Mouse (Mus musculus) midbrain, embryonic 10.5 days (tissue): ENCODE results near the gene Sema6d. TPM values are rescaled to one million over a fixed set of nuclear protein-coding genes. Genes with fewer than 3 reads are reported as not detected.
A peak's percentile ranks its signal among the peaks of the same experiment; 100 is the strongest.

Experiments
- DNase-seq: peaks from one replicate; pipeline ENCODE4 v3.0.0-alpha.2; 2017; ENCODE audit warnings: low spot score
- H3K27ac ChIP-seq: fragments of 300-500 bp; sonication (generic); replicated peaks from 2 replicates; pipeline ENCODE4 v1.5.1; 2016; ENCODE audit warnings: mild to moderate bottlenecking
- H3K27me3 ChIP-seq: fragments of 300-500 bp; sonication (generic); 2 replicates; pipeline ENCODE4 v1.6.1; 2016; ENCODE audit warnings: low read depth, mild to moderate bottlenecking; ENCODE audit not compliant: poor library complexity, severe bottlenecking
- H3K36me3 ChIP-seq: fragments of 300-500 bp; sonication (generic); 2 replicates; pipeline ENCODE4 v1.6.1; 2016; ENCODE audit warnings: mild to moderate bottlenecking, moderate library complexity
- H3K4me1 ChIP-seq: fragments of 300-500 bp; sonication (generic); 2 replicates; pipeline ENCODE4 v1.6.1; 2016
- H3K4me3 ChIP-seq: fragments of 300-500 bp; sonication (generic); 2 replicates; pipeline ENCODE4 v1.5.1; 2016; ENCODE audit warnings: mild to moderate bottlenecking, moderate library complexity
- H3K9me3 ChIP-seq: fragments of 300-500 bp; sonication (generic); replicated peaks from 2 replicates; pipeline ENCODE4 v1.6.1; 2016; ENCODE audit warnings: mild to moderate bottlenecking
- WGBS: fragments of 180-500 bp; shearing (Covaris S2); methylation state at CpG from one replicate; pipeline ENCODE4 v1.1.7; 2016; 5-methylcytosine and 5-hydroxymethylcytosine counted together
- polyA plus RNA-seq: library from polyadenylated mRNA; unstranded; fragments of >200 nt; fragmentation: Nextera tagmentation; extraction: Ambion mirVana; gene quantifications from 2 replicates; pipeline ENCODE4 v1.2.1, GENCODE M21; 2016

The Sema6d gene
- polyA plus RNA-seq, result 7.7 and 10.2 TPM in 2 replicates

GRCm38 (mm10) chr2:124089813-124090230, at the start of gene Sema6d:
Gene Sema6d, plus strand, starts transcription at chr2:124089969.
- Histone ChIP-seq H3K27ac (peak within 1 kb of the TSS; percentile 61), H3K36me3 (no peaks in the 10 kb centered on the region), H3K27me3 (peaks cover 74% of the 10 kb centered on the region), H3K4me1 (peaks cover 17% of the 10 kb centered on the region), H3K4me3 (peak within 1 kb of the TSS; percentile 66), H3K9me3 (no peaks in the 10 kb centered on the region)
- peak; percentile 45 for DNase-seq
- WGBS, result 2% methylated on average over 29 of the region's 29 CpGs

GRCm38 (mm10) chr2:124059910-124060309, 29.9 kb upstream of the Sema6d start:
- no peak for DNase-seq
- Histone ChIP-seq H3K4me3 (no peak overlapping the region), H3K27ac (no peak overlapping the region), H3K4me1 (no peaks in the 10 kb centered on the region), H3K9me3 (no peaks in the 10 kb centered on the region), H3K36me3 (no peaks in the 10 kb centered on the region), H3K27me3 (no peaks in the 10 kb centered on the region)
- 82% methylated on average over 3 of the region's 3 CpGs for WGBS

- Histone ChIP-seq H3K27me3 (no peaks in the 10 kb centered on the region), H3K4me3 (no peak overlapping the region), H3K4me1 (no peaks in the 10 kb centered on the region), H3K27ac (no peak overlapping the region), H3K36me3 (no peaks in the 10 kb centered on the region), H3K9me3 (no peaks in the 10 kb centered on the region)
- no peak for DNase-seq
- WGBS, result 83% methylated on average over 4 of the region's 4 CpGs
Measured at GRCm38 (mm10) chr2:124068380-124068779, 21.4 kb upstream of the Sema6d start.

GRCm38 (mm10) chr2:124070664-124071063, 19.1 kb upstream of the Sema6d start:
- no peaks in the 10 kb centered on the region for H3K9me3 ChIP-seq
- no peaks in the 10 kb centered on the region for H3K27me3 ChIP-seq
- no peak overlapping the region for H3K27ac ChIP-seq
- no peak overlapping the region for H3K4me3 ChIP-seq
- WGBS, result 88% methylated on average over 2 of the region's 2 CpGs
- no peak for DNase-seq
- H3K4me1 ChIP-seq, result no peaks in the 10 kb centered on the region
- no peaks in the 10 kb centered on the region for H3K36me3 ChIP-seq

GRCm38 (mm10) chr2:124071380-124071779, 18.4 kb upstream of the Sema6d start:
- Histone ChIP-seq H3K27me3 (no peaks in the 10 kb centered on the region), H3K27ac (no peak overlapping the region), H3K4me1 (no peaks in the 10 kb centered on the region), H3K4me3 (no peak overlapping the region), H3K9me3 (no peaks in the 10 kb centered on the region), H3K36me3 (no peaks in the 10 kb centered on the region)
- no peak for DNase-seq
- 24% methylated on average over 2 of the region's 2 CpGs for WGBS

GRCm38 (mm10) chr2:124090231-124091141, 717 bp downstream of the Sema6d start:
- Histone ChIP-seq H3K36me3 (no peaks in the 10 kb centered on the region), H3K9me3 (no peaks in the 10 kb centered on the region), H3K4me1 (peaks cover 17% of the 10 kb centered on the region), H3K27me3 (peaks cover 78% of the 10 kb centered on the region), H3K27ac (peak overlapping the region; percentile 61), H3K4me3 (peak overlapping the region; percentile 66)
- under 1% methylated on average over 49 of the region's 49 CpGs for whole genome bisulfite sequencing
- DNase-seq, result peak; percentile 49

GRCm38 (mm10) chr2:124099697-124100096, 9.9 kb downstream of the Sema6d start:
- DNase-seq, result no peak
- H3K27me3 ChIP-seq, result peaks cover 14% of the 10 kb centered on the region; the same call in 1 of the 2 replicates
- no peak overlapping the region for H3K27ac ChIP-seq
- H3K4me1 ChIP-seq, result no peaks in the 10 kb centered on the region
- 73% methylated on average over 1 of the region's 1 CpGs for WGBS
- H3K36me3 ChIP-seq, result no peaks in the 10 kb centered on the region
- no peaks in the 10 kb centered on the region for H3K9me3 ChIP-seq
- no peak overlapping the region for H3K4me3 ChIP-seq

- WGBS, result 25% methylated on average over 9 of the region's 9 CpGs
Measured at GRCm38 (mm10) chr2:124100486-124101200, 10.9 kb downstream of the Sema6d start.

GRCm38 (mm10) chr2:124101201-124101517, 11.4 kb downstream of the Sema6d start:
- Histone ChIP-seq H3K4me3 (no peak overlapping the region), H3K27me3 (0 out of 2 replicates have a peak, but pooled peaks cover 8% of the 10 kb centered on the region), H3K27ac (no peak overlapping the region), H3K9me3 (no peaks in the 10 kb centered on the region), H3K36me3 (no peaks in the 10 kb centered on the region), H3K4me1 (no peaks in the 10 kb centered on the region)
- DNase-seq, result no peak

More at GRCm38 (mm10) chr2:124100486-124101200, 10.9 kb downstream of the Sema6d start:
- Histone ChIP-seq H3K4me3 (no peak overlapping the region), H3K36me3 (no peaks in the 10 kb centered on the region), H3K9me3 (no peaks in the 10 kb centered on the region), H3K27me3 (0 out of 2 replicates have a peak, but pooled peaks cover 8% of the 10 kb centered on the region), H3K27ac (no peak overlapping the region), H3K4me1 (no peaks in the 10 kb centered on the region)
- DNase-seq, result peak; percentile 55

GRCm38 (mm10) chr2:124101580-124101979, 11.8 kb downstream of the Sema6d start:
- H3K4me1 ChIP-seq, result no peaks in the 10 kb centered on the region
- no peak for DNase-seq
- no peak overlapping the region for H3K4me3 ChIP-seq
- no peak overlapping the region for H3K27ac ChIP-seq
- H3K9me3 ChIP-seq, result no peaks in the 10 kb centered on the region
- H3K27me3 ChIP-seq, result 0 out of 2 replicates have a peak, but pooled peaks cover 8% of the 10 kb centered on the region
- WGBS, result 82% methylated on average over 5 of the region's 5 CpGs
- no peaks in the 10 kb centered on the region for H3K36me3 ChIP-seq

- 0 out of 2 replicates have a peak, but pooled peaks cover 8% of the 10 kb centered on the region for H3K27me3 ChIP-seq
- H3K36me3 ChIP-seq, result no peaks in the 10 kb centered on the region
- no peaks in the 10 kb centered on the region for H3K4me1 ChIP-seq
- DNase-seq, result no peak
- no peak overlapping the region for H3K27ac ChIP-seq
- no peak overlapping the region for H3K4me3 ChIP-seq
- no peaks in the 10 kb centered on the region for H3K9me3 ChIP-seq
Measured at GRCm38 (mm10) chr2:124103277-124103676, 13.5 kb downstream of the Sema6d start.

GRCm38 (mm10) chr2:124118469-124119243, 28.9 kb downstream of the Sema6d start:
- 78% methylated on average over 11 of the region's 11 CpGs for WGBS
- Histone ChIP-seq H3K4me1 (peaks cover 7% of the 10 kb centered on the region; the same call in 1 of the 2 replicates), H3K27ac (no peak overlapping the region), H3K27me3 (no peaks in the 10 kb centered on the region), H3K36me3 (no peaks in the 10 kb centered on the region), H3K9me3 (no peaks in the 10 kb centered on the region), H3K4me3 (no peak overlapping the region)
- DNase-seq, result no peak
